Mouse (Mus musculus): ENCODE measurements around the gene Btnl1. TPM values are rescaled to one million over a fixed set of nuclear protein-coding genes. Genes with fewer than 3 reads are reported as not detected.

Gene Btnl1
- polyA plus RNA-seq (2015; fragmentation: Nextera tagmentation; extraction: Ambion mirVana): not detected in 2 replicates

DNA sequence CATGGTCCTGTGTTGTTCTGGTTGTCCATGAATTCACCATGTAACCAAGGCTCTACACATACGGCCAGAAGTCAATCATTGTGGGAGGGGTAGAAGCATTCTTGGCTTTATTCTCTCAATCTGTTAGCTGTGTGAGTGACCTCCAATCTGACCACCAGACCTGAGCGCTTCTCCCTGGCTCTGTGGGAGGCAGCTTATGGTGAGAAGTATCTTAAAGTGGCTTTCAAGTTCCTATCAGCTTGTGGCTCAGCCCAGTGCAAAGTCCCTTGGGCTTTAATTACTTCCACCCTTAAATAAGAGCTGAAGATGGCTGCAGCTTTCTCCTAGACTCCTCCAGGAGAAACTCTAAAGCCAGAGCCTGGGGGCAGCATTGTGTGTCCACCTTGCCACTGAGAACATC lies at the start of gene Btnl1:
Gene Btnl1, plus strand, starts transcription at position 286 of the 400 bp plus-strand sequence.
- no peak for ATAC-seq (replicated peaks; ENCODE audit: low FRiP score, low read depth)

GRCm38 (mm10) chr17:34329807-34330206 lies 47.1 kb upstream of the Btnl1 start:
- TF ChIP-seq CTCF (IDR thresholded peaks at IDR 0.05; ENCODE audit: low read depth): no peak
- H3K4me1 ChIP-seq (replicated peaks; ENCODE audit: insufficient read depth, low read length): no peaks in the 10 kb centered on the region
- no peak overlapping the region for H3K27ac ChIP-seq
- H3K9me3 ChIP-seq (replicated peaks; ENCODE audit: low read length): no peaks in the 10 kb centered on the region
- H3K9ac ChIP-seq (ENCODE audit: low read depth, low read length): no peak overlapping the region
- H3K27me3 ChIP-seq (ENCODE audit: insufficient read depth, low read length): no peaks in the 10 kb centered on the region
- WGBS: 61% methylated on average over 2 of the region's 2 CpGs
- ATAC-seq (replicated peaks; ENCODE audit: low FRiP score, low read depth): no peak
- no peak overlapping the region for H3K4me3 ChIP-seq (replicated peaks; ENCODE audit: low read depth, low read length)
- H3K36me3 ChIP-seq (ENCODE audit: insufficient read depth, low read length): no peaks in the 10 kb centered on the region
- H3K4me2 ChIP-seq (ENCODE audit: low read length): no peak overlapping the region
- DNase-seq (ENCODE audit: low spot score): no peak

More for the DNA sequence above, at the start of gene Btnl1:
- Histone ChIP-seq H3K4me3 (replicated peaks; ENCODE audit: low read depth, low read length) (no peak within 1 kb of the TSS), H3K9me3 (replicated peaks; ENCODE audit: low read length) (no peaks in the 10 kb centered on the region), H3K4me2 (ENCODE audit: low read length) (no peak within 1 kb of the TSS), H3K9ac (ENCODE audit: low read depth, low read length) (no peak within 1 kb of the TSS), H3K27me3 (ENCODE audit: insufficient read depth, low read length) (no peaks in the 10 kb centered on the region), H3K4me1 (replicated peaks; ENCODE audit: insufficient read depth, low read length) (no peaks in the 10 kb centered on the region), H3K27ac (no peak within 1 kb of the TSS), H3K36me3 (ENCODE audit: insufficient read depth, low read length) (no peaks in the 10 kb centered on the region)
- TF ChIP-seq CTCF (IDR thresholded peaks at IDR 0.05; ENCODE audit: low read depth): no peak
- DNase-seq (ENCODE audit: low spot score): no peak
- 77% methylated on average over 2 of the region's 2 CpGs for WGBS

- no peak overlapping the region for H3K4me3 ChIP-seq (replicated peaks; ENCODE audit: low read depth, low read length)
- no peak for TF ChIP-seq CTCF (IDR thresholded peaks at IDR 0.05; ENCODE audit: low read depth)
- no peak overlapping the region for H3K4me2 ChIP-seq (ENCODE audit: low read length)
- no peaks in the 10 kb centered on the region for H3K4me1 ChIP-seq (replicated peaks; ENCODE audit: insufficient read depth, low read length)
- 98% methylated on average over 1 of the region's 1 CpGs for WGBS
- no peaks in the 10 kb centered on the region for H3K36me3 ChIP-seq (ENCODE audit: insufficient read depth, low read length)
- no peak overlapping the region for H3K27ac ChIP-seq
- DNase-seq (ENCODE audit: low spot score) (no peak), ATAC-seq (replicated peaks; ENCODE audit: low FRiP score, low read depth) (no peak)
- H3K27me3 ChIP-seq (ENCODE audit: insufficient read depth, low read length): no peaks in the 10 kb centered on the region
- no peaks in the 10 kb centered on the region for H3K9me3 ChIP-seq (replicated peaks; ENCODE audit: low read length)
- H3K9ac ChIP-seq (ENCODE audit: low read depth, low read length): no peak overlapping the region
Measured at GRCm38 (mm10) chr17:34331200-34331599, 45.7 kb upstream of the Btnl1 start.

GRCm38 (mm10) chr17:34340619-34341402 lies 36.1 kb upstream of the Btnl1 start:
- Histone ChIP-seq H3K4me3 (replicated peaks; ENCODE audit: low read depth, low read length) (no peak overlapping the region), H3K9me3 (replicated peaks; ENCODE audit: low read length) (no peaks in the 10 kb centered on the region), H3K4me2 (ENCODE audit: low read length) (no peak overlapping the region), H3K27me3 (ENCODE audit: insufficient read depth, low read length) (no peaks in the 10 kb centered on the region), H3K4me1 (replicated peaks; ENCODE audit: insufficient read depth, low read length) (no peaks in the 10 kb centered on the region), H3K9ac (ENCODE audit: low read depth, low read length) (no peak overlapping the region), H3K27ac (no peak overlapping the region), H3K36me3 (ENCODE audit: insufficient read depth, low read length) (no peaks in the 10 kb centered on the region)
- no peak for ATAC-seq (replicated peaks; ENCODE audit: low FRiP score, low read depth)
- TF ChIP-seq CTCF (IDR thresholded peaks at IDR 0.05; ENCODE audit: low read depth): no peak
- no peak for DNase-seq (ENCODE audit: low spot score)
- 57% methylated on average over 3 of the region's 3 CpGs for WGBS

- 81% methylated on average over 4 of the region's 4 CpGs for WGBS
Measured at GRCm38 (mm10) chr17:34344882-34345281, 32.0 kb upstream of the Btnl1 start.

GRCm38 (mm10) chr17:34345486-34345885 lies 31.4 kb upstream of the Btnl1 start:
- DNase-seq (ENCODE audit: low spot score): no peak
- ATAC-seq (replicated peaks; ENCODE audit: low FRiP score, low read depth): no peak
- Histone ChIP-seq H3K9ac (ENCODE audit: low read depth, low read length) (no peak overlapping the region), H3K9me3 (replicated peaks; ENCODE audit: low read length) (no peaks in the 10 kb centered on the region), H3K27ac (no peak overlapping the region), H3K36me3 (ENCODE audit: insufficient read depth, low read length) (no peaks in the 10 kb centered on the region), H3K4me3 (replicated peaks; ENCODE audit: low read depth, low read length) (no peak overlapping the region), H3K4me2 (ENCODE audit: low read length) (no peak overlapping the region), H3K27me3 (ENCODE audit: insufficient read depth, low read length) (no peaks in the 10 kb centered on the region), H3K4me1 (replicated peaks; ENCODE audit: insufficient read depth, low read length) (no peaks in the 10 kb centered on the region)
- no peak for TF ChIP-seq CTCF (IDR thresholded peaks at IDR 0.05; ENCODE audit: low read depth)
- 86% methylated on average over 7 of the region's 7 CpGs for WGBS

More at GRCm38 (mm10) chr17:34344882-34345281, 32.0 kb upstream of the Btnl1 start:
- no peak overlapping the region for H3K4me2 ChIP-seq (ENCODE audit: low read length)
- H3K9ac ChIP-seq (ENCODE audit: low read depth, low read length): no peak overlapping the region
- H3K4me3 ChIP-seq (replicated peaks; ENCODE audit: low read depth, low read length): no peak overlapping the region
- no peak for TF ChIP-seq CTCF (IDR thresholded peaks at IDR 0.05; ENCODE audit: low read depth)
- no peaks in the 10 kb centered on the region for H3K36me3 ChIP-seq (ENCODE audit: insufficient read depth, low read length)
- H3K4me1 ChIP-seq (replicated peaks; ENCODE audit: insufficient read depth, low read length): no peaks in the 10 kb centered on the region
- H3K9me3 ChIP-seq (replicated peaks; ENCODE audit: low read length): no peaks in the 10 kb centered on the region
- DNase-seq (ENCODE audit: low spot score) (no peak), ATAC-seq (replicated peaks; ENCODE audit: low FRiP score, low read depth) (no peak)
- H3K27me3 ChIP-seq (ENCODE audit: insufficient read depth, low read length): no peaks in the 10 kb centered on the region
- no peak overlapping the region for H3K27ac ChIP-seq

Data from kidney, postnatal 0 days (tissue).